Mouse (Mus musculus) ES-Bruce4 (cell line): Measurements from ENCODE around the gene Xrcc1.

ENCODE experiments used
- CTCF ChIP-seq: IDR thresholded peaks from one replicate; pipeline ENCODE4 v1.8.1; 2011; ENCODE audit warnings: low read depth, low read length
- EP300 ChIP-seq: IDR thresholded peaks from 2 replicates; pipeline ENCODE4 v1.6.1; 2011; ENCODE audit warnings: low read depth, low read length; ENCODE audit not compliant: insufficient read depth
- POLR2A ChIP-seq: IDR thresholded peaks from one replicate; pipeline ENCODE4 v1.8.1; 2011; ENCODE audit warnings: low read length; ENCODE audit not compliant: insufficient read depth

DNA sequence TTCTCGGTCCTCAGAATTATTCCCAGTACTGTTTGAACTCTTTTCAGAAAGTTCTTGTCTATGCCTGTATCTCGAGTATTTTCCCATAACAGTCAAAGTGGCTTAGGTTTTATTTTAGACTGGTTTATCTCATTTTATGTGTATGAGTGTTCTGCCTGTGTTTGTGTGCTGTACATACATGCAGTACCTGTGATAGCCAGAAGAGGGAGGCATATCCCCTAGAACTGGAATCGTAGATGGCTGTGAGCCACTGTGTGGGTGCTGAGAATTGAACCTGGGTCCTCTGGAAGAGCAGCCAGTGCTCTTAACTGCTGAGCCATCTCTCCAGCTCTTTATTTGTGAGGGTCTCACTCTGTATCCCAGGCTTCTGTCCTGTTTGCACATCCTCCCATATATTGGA, 75.1 kb downstream of the Xrcc1 start:
- TF ChIP-seq CTCF (peak; percentile 3), POLR2A (no peak), EP300 (no peak)
